Mouse (Mus musculus): ENCODE data around the gene Arl1. TPM values are rescaled to one million over a fixed set of nuclear protein-coding genes. Genes with fewer than 3 reads are reported as not detected.

Gene Arl1
- polyA plus RNA-seq, 1 experiment = 55.0 TPM

DNA sequence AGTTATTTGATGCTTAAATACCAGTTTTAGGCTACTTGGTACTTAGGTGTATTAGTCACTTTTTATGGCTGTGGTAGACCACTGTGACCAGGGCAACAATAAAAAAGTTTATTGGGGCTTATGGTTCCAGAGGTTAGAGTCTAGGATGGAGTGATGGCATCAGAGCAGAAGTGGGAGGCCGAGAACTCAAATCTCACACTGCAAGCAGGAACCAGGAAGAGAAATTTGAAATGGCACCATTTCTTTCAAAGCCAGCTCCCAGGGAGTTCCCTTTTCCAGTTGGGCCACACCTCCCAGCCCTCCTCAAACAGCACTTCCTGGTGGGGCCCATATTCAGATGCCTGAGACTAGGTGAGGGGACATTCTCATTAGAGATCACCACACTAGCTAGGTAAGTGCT is 9.2 kb downstream of the Arl1 start:
- H3K4me3 ChIP-seq (ENCODE audit: insufficient read depth, poor library complexity, severe bottlenecking) = no peak overlapping the region
- no peak for TF ChIP-seq FOSL1 (IDR thresholded peaks at IDR 0.05; ENCODE audit: insufficient read depth, low read length, poor library complexity, severe bottlenecking)
- no peak for TF ChIP-seq MAX (IDR thresholded peaks at IDR 0.05)
- no peak for TF ChIP-seq MYOG (IDR thresholded peaks at IDR 0.05; ENCODE audit: control insufficient read depth, extremely low read depth, insufficient read length)
- TF ChIP-seq CEBPB (IDR thresholded peaks at IDR 0.05; ENCODE audit: low read depth) = no peak
- no peak for TF ChIP-seq CTCF (IDR thresholded peaks at IDR 0.05; ENCODE audit: control insufficient read depth, insufficient read depth, insufficient read length)
- TF ChIP-seq USF1 (IDR thresholded peaks at IDR 0.05; ENCODE audit: low read depth) = no peak
- no peak for TF ChIP-seq MYOD1 (IDR thresholded peaks at IDR 0.05; ENCODE audit: control insufficient read depth, insufficient read length, low read depth)
- H3K27me3 ChIP-seq (ENCODE audit: control insufficient read depth, insufficient read depth, insufficient read length) = no peaks in the 10 kb centered on the region
- H3K79me2 ChIP-seq (ENCODE audit: control insufficient read depth, insufficient read depth) = peaks cover 8% of the 10 kb centered on the region
- no peak overlapping the region for H3ac ChIP-seq (ENCODE audit: control insufficient read depth, insufficient read length, low read depth)
- H3K79me3 ChIP-seq (ENCODE audit: low read depth) = peaks cover 5% of the 10 kb centered on the region
- peaks cover 62% of the 10 kb centered on the region for H3K36me3 ChIP-seq (ENCODE audit: control insufficient read depth, insufficient read depth)

DNA sequence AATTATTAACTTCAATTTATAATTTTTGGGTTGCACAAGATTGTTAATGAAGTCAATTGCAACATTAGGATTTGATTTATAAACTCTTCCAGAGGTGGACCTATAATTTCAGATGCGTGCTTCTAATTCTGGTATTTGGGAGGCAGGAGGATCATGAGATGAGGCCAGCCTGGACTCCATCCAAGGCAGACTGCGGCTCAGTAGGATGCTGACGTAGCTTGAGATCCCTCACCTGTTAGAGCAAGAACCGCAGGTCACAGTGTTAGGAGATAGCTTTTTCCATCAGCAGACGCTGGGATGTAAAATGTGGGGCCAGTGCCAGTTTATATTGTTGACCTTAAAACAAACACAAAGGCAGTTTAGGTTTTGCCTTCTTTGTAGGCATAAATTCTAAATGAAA is 10.1 kb downstream of the Arl1 start:
- H3K36me3 ChIP-seq (ENCODE audit: control insufficient read depth, insufficient read depth) = peaks cover 66% of the 10 kb centered on the region
- no peak overlapping the region for H3K4me3 ChIP-seq (ENCODE audit: insufficient read depth, poor library complexity, severe bottlenecking)
- no peaks in the 10 kb centered on the region for H3K79me2 ChIP-seq (ENCODE audit: control insufficient read depth, insufficient read depth)
- TF ChIP-seq CEBPB (IDR thresholded peaks at IDR 0.05; ENCODE audit: low read depth) (no peak), FOSL1 (IDR thresholded peaks at IDR 0.05; ENCODE audit: insufficient read depth, low read length, poor library complexity, severe bottlenecking) (no peak), USF1 (IDR thresholded peaks at IDR 0.05; ENCODE audit: low read depth) (no peak), CTCF (IDR thresholded peaks at IDR 0.05; ENCODE audit: control insufficient read depth, insufficient read depth, insufficient read length) (no peak), MAX (IDR thresholded peaks at IDR 0.05) (no peak), MYOD1 (IDR thresholded peaks at IDR 0.05; ENCODE audit: control insufficient read depth, insufficient read length, low read depth) (no peak), MYOG (IDR thresholded peaks at IDR 0.05; ENCODE audit: control insufficient read depth, extremely low read depth, insufficient read length) (no peak)
- H3ac ChIP-seq (ENCODE audit: control insufficient read depth, insufficient read length, low read depth) = no peak overlapping the region
- no peaks in the 10 kb centered on the region for H3K27me3 ChIP-seq (ENCODE audit: control insufficient read depth, insufficient read depth, insufficient read length)
- no peaks in the 10 kb centered on the region for H3K79me3 ChIP-seq (ENCODE audit: low read depth)

DNA sequence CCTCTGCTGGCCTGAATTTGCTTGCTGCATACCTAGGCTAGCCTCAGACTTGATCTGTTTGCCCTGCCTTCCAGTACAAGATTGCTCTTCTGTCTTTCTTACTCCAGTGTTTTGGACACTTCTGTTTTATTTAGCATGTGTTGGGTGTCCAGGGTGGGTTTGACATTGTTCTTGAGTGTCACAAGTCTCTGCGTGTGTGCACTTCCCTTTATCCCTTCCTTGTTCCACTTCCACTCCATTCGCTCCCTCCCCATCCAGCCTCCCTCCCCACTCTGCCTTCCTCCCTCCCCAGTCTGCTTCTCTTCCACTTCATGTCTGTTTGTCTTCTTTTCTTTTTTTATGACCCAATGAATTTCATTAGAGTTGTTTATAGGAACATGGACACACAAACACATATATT is 10.8 kb downstream of the Arl1 start:
- Histone ChIP-seq H3K27me3 (ENCODE audit: control insufficient read depth, insufficient read depth, insufficient read length) (no peaks in the 10 kb centered on the region), H3ac (ENCODE audit: control insufficient read depth, insufficient read length, low read depth) (no peak overlapping the region), H3K4me3 (ENCODE audit: insufficient read depth, poor library complexity, severe bottlenecking) (no peak overlapping the region), H3K36me3 (ENCODE audit: control insufficient read depth, insufficient read depth) (peaks cover 63% of the 10 kb centered on the region), H3K79me2 (ENCODE audit: control insufficient read depth, insufficient read depth) (no peaks in the 10 kb centered on the region), H3K79me3 (ENCODE audit: low read depth) (no peaks in the 10 kb centered on the region)
- TF ChIP-seq MYOD1 (IDR thresholded peaks at IDR 0.05; ENCODE audit: control insufficient read depth, insufficient read length, low read depth) = no peak
- TF ChIP-seq FOSL1 (IDR thresholded peaks at IDR 0.05; ENCODE audit: insufficient read depth, low read length, poor library complexity, severe bottlenecking) = no peak
- no peak for TF ChIP-seq CEBPB (IDR thresholded peaks at IDR 0.05; ENCODE audit: low read depth)
- TF ChIP-seq MAX (IDR thresholded peaks at IDR 0.05) = no peak
- TF ChIP-seq USF1 (IDR thresholded peaks at IDR 0.05; ENCODE audit: low read depth) = no peak
- TF ChIP-seq CTCF (IDR thresholded peaks at IDR 0.05; ENCODE audit: control insufficient read depth, insufficient read depth, insufficient read length) = no peak
- TF ChIP-seq MYOG (IDR thresholded peaks at IDR 0.05; ENCODE audit: control insufficient read depth, extremely low read depth, insufficient read length) = no peak

DNA sequence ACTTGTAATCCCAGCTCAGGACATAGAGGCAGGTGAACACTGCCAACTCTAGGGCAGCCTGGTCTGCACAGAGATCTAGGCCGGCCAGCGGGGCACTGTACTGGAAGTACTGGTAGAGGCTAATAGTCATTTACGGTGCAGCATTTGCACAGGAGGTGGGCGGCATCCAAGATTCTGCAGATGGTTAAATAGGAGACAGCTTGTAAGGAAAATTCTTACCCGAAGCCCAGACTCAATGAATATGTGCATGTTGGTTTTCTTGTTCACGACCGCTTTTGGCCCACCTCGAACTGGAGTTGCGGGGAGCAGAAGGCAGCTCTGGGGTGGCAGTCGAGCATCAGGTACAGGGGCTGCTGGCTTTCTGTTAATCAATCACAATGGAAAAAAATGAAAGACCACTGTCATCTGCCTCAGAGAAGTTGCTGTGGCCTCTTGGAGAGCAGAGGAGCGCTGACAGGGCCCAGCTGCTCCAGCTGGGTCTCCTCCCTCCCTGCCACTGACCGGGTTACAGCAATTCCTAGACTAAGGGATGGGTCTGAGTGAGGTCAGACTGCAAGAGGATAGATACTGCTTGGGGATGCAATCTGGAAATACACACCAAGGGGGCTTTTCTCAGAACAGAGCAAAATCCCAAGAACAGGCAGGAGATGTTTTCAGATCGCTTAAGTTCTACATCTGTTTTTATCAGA is 31.0 kb downstream of the Arl1 start:
- no peak for TF ChIP-seq FOSL1 (IDR thresholded peaks at IDR 0.05; ENCODE audit: insufficient read depth, low read length, poor library complexity, severe bottlenecking)
- no peak for TF ChIP-seq USF1 (IDR thresholded peaks at IDR 0.05; ENCODE audit: low read depth)
- H3K79me3 ChIP-seq (ENCODE audit: low read depth) = no peaks in the 10 kb centered on the region
- H3K79me2 ChIP-seq (ENCODE audit: control insufficient read depth, insufficient read depth) = no peaks in the 10 kb centered on the region
- peaks cover 95% of the 10 kb centered on the region for H3K36me3 ChIP-seq (ENCODE audit: control insufficient read depth, insufficient read depth)
- no peak overlapping the region for H3ac ChIP-seq (ENCODE audit: control insufficient read depth, insufficient read length, low read depth)
- H3K27me3 ChIP-seq (ENCODE audit: control insufficient read depth, insufficient read depth, insufficient read length) = no peaks in the 10 kb centered on the region
- no peak overlapping the region for H3K4me3 ChIP-seq (ENCODE audit: insufficient read depth, poor library complexity, severe bottlenecking)

DNA sequence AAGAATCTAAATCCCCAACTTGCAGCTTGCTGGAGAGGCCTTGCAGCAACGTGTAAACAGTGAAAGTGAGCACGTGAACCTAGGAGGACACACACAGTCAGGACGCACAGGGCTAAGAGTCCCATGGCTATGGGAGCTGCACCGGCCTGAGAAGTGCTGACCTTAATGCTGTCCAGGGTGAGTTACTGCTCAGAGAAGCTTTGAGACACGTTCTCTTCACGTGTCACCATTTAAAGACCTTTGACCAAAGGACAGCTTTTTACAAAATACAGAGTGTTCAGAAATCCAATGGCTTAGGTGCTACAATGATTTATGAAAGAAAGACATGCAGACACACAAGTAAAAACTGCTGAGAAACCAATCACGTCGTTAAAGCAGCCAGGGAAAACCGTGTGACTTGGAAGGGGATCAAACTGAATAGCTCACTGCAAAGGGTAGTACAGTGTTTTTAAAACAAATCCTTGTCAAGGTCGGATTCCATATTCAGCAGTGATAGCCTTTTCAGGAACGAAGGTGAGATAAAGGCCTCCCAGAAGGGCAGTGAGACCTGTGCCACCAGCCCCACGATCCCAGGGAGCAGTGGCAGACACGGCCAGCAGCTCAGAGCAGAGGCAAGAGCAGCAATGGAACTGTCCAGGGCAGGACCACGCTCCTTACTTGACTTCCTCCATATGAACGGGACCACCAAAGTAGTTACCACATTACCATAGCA is 34.9 kb downstream of the Arl1 start:
- TF ChIP-seq MYOD1 (IDR thresholded peaks at IDR 0.05; ENCODE audit: control insufficient read depth, insufficient read length, low read depth) (no peak), MAX (IDR thresholded peaks at IDR 0.05) (no peak), CEBPB (IDR thresholded peaks at IDR 0.05; ENCODE audit: low read depth) (no peak), USF1 (IDR thresholded peaks at IDR 0.05; ENCODE audit: low read depth) (no peak), FOSL1 (IDR thresholded peaks at IDR 0.05; ENCODE audit: insufficient read depth, low read length, poor library complexity, severe bottlenecking) (no peak), CTCF (IDR thresholded peaks at IDR 0.05; ENCODE audit: control insufficient read depth, insufficient read depth, insufficient read length) (no peak), MYOG (IDR thresholded peaks at IDR 0.05; ENCODE audit: control insufficient read depth, extremely low read depth, insufficient read length) (no peak)
- H3K4me3 ChIP-seq (ENCODE audit: insufficient read depth, poor library complexity, severe bottlenecking) = no peak overlapping the region
- no peaks in the 10 kb centered on the region for H3K27me3 ChIP-seq (ENCODE audit: control insufficient read depth, insufficient read depth, insufficient read length)
- no peak overlapping the region for H3ac ChIP-seq (ENCODE audit: control insufficient read depth, insufficient read length, low read depth)
- no peaks in the 10 kb centered on the region for H3K79me3 ChIP-seq (ENCODE audit: low read depth)
- peaks cover 98% of the 10 kb centered on the region for H3K36me3 ChIP-seq (ENCODE audit: control insufficient read depth, insufficient read depth)
- H3K79me2 ChIP-seq (ENCODE audit: control insufficient read depth, insufficient read depth) = no peaks in the 10 kb centered on the region

Measured in C2C12 (cell line).